Mouse (Mus musculus) heart, postnatal 0 days (tissue): ENCODE measurements at regions not wholly inside any gene's neighbourhood (a gene's known extent, or its start where the extent isn't known, plus 50 kb on each side); places are given as distances from the start of the nearest gene placed in this dataset.
A peak's percentile ranks its signal among the peaks of the same experiment; 100 is the strongest.

Experiments
- ATAC-seq: fragments of 200-750 bp; cut with Nextera tagmentation; 2 replicates; pipeline ENCODE4 v1.8.0; 2017; ENCODE audit warnings: low read depth, moderate number of reproducible peaks, moderate library complexity; ENCODE audit not compliant: insufficient read depth
- DNase-seq: peaks from one replicate; pipeline ENCODE4 v3.0.0-alpha.2; 2016; ENCODE audit warnings: low spot score
- H3K27ac ChIP-seq: fragments of 300-500 bp; sonication (generic); 2 replicates; pipeline ENCODE4 v1.5.1; 2014; ENCODE audit warnings: low read depth, mild to moderate bottlenecking
- H3K27me3 ChIP-seq: fragments of 300-500 bp; sonication (generic); 2 replicates; pipeline ENCODE4 v1.6.1; 2014; ENCODE audit warnings: low read length, mixed read lengths; ENCODE audit not compliant: control insufficient read depth, insufficient read depth
- H3K36me3 ChIP-seq: fragments of 300-500 bp; sonication (generic); replicated peaks from 2 replicates; pipeline ENCODE4 v1.6.1; 2014; ENCODE audit warnings: low read length, mixed read lengths; ENCODE audit not compliant: control insufficient read depth, insufficient read depth
- H3K4me1 ChIP-seq: fragments of 300-500 bp; sonication (generic); 2 replicates; pipeline ENCODE4 v1.6.1; 2014; ENCODE audit warnings: antibody characterized with exemption; ENCODE audit not compliant: control insufficient read depth, insufficient read depth
- H3K4me2 ChIP-seq: fragments of 300-500 bp; sonication (generic); 2 replicates; pipeline ENCODE4 v1.6.1; 2014; ENCODE audit warnings: low read depth, mild to moderate bottlenecking, low read length, moderate library complexity
- H3K4me3 ChIP-seq: fragments of 300-500 bp; sonication (generic); 2 replicates; pipeline ENCODE4 v1.5.1; 2014; ENCODE audit warnings: low read depth, low read length
- H3K9ac ChIP-seq: fragments of 300-500 bp; sonication (generic); replicated peaks from 2 replicates; pipeline ENCODE4 v1.6.1; 2014; ENCODE audit warnings: low read depth, low read length, mixed read lengths
- H3K9me3 ChIP-seq: fragments of 300-500 bp; sonication (generic); replicated peaks from 2 replicates; pipeline ENCODE4 v1.6.1; 2016; ENCODE audit warnings: low read length; ENCODE audit not compliant: control insufficient read depth
- CTCF ChIP-seq: IDR thresholded peaks from 2 replicates; pipeline ENCODE4 v1.5.1; 2016; ENCODE audit warnings: antibody characterized with exemption, control low read depth, low read depth
- EP300 ChIP-seq: IDR thresholded peaks from 2 replicates; pipeline ENCODE4 v1.6.1; 2016; ENCODE audit warnings: antibody characterized with exemption, low read depth
- WGBS: fragments of 180-500 bp; shearing (Covaris S2); extraction: QIAGEN DNeasy Blood & Tissue Kit; methylation state at CpG from one replicate; pipeline ENCODE4 v1.1.7; 2014; 5-methylcytosine and 5-hydroxymethylcytosine counted together

DNA sequence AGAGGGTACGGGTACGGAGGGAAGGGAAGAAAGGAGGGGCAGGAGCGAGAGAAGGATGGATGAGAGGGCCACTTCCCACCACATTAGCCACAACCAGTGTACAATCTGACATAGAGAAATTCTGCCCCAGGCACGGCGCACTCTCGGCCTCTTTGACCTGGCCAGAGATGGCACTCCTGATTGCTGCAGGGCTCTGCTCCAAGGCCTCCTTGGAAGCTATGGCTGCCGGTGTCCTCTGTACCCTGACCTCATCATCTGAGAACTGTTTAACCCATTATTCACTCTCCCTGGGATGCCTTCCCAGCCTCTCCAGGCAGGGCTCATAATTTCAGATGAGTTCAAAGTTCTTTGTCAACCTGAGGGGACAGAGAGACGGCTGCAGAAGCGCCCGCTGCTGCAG, 78.3 kb downstream of the 1700001O22Rik start:
- no peak for TF ChIP-seq CTCF
- TF ChIP-seq EP300: no peak
- Histone ChIP-seq H3K4me2 (peak overlapping the region; percentile 50), H3K4me1 (peaks cover 18% of the 10 kb centered on the region), H3K27me3 (no peaks in the 10 kb centered on the region), H3K4me3 (no peak overlapping the region), H3K27ac (no peak overlapping the region), H3K36me3 (no peaks in the 10 kb centered on the region), H3K9me3 (no peaks in the 10 kb centered on the region), H3K9ac (no peak overlapping the region)
- no peak for DNase-seq
- 53% methylated on average over 10 of the region's 10 CpGs for WGBS
- ATAC-seq: no peak

- H3K27me3 ChIP-seq: no peaks in the 10 kb centered on the region
- no peak overlapping the region for H3K4me3 ChIP-seq
- no peak overlapping the region for H3K9ac ChIP-seq
- H3K4me1 ChIP-seq: peaks cover 24% of the 10 kb centered on the region
- H3K9me3 ChIP-seq: no peaks in the 10 kb centered on the region
- no peak overlapping the region for H3K27ac ChIP-seq
- no peaks in the 10 kb centered on the region for H3K36me3 ChIP-seq
- H3K4me2 ChIP-seq: no peak overlapping the region
- no peak for TF ChIP-seq EP300
- no peak for TF ChIP-seq CTCF
- ATAC-seq: no peak
- DNase-seq: no peak
Measured at GRCm38 (mm10) chr2:30724521-30724920, 78.9 kb downstream of the 1700001O22Rik start.

DNA sequence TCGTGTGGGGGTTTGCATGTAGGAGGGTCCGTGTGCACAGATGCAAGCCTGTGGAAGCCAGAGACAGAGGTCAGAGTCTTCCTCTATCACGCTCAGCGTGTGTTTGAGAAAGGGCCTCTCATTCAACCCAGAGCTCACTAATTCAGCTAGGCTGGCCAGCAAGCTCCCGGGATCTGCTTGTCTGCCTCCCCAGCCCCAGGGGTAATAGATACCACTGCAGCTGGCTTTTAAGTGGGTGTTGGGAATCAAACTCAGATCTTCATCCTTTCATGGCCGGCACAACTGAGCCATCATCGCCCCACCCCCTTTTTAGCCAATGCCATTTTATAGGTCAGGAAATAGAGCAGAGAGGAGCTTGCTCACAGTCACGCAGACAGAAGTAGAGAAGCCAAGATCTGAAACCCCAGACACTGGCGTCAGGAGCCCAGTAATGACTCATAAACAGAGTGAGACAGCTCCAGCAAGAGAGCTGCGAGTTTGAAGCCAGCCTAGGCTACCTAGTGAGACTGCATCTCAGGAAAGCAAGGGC, 80.3 kb downstream of the 1700001O22Rik start:
- DNase-seq (no peak), ATAC-seq (no peak)
- no peak overlapping the region for H3K9ac ChIP-seq
- no peak overlapping the region for H3K4me3 ChIP-seq
- H3K9me3 ChIP-seq: no peaks in the 10 kb centered on the region
- H3K27me3 ChIP-seq: no peaks in the 10 kb centered on the region
- H3K36me3 ChIP-seq: no peaks in the 10 kb centered on the region
- TF ChIP-seq EP300 (no peak), CTCF (no peak)
- WGBS: 41% methylated on average over 10 of the region's 10 CpGs
- peaks cover 31% of the 10 kb centered on the region for H3K4me1 ChIP-seq
- peak overlapping the region; percentile 96 for H3K27ac ChIP-seq
- H3K4me2 ChIP-seq: no peak overlapping the region

- Histone ChIP-seq H3K27me3 (no peaks in the 10 kb centered on the region), H3K36me3 (no peaks in the 10 kb centered on the region), H3K4me1 (peaks cover 38% of the 10 kb centered on the region), H3K4me3 (no peak overlapping the region), H3K4me2 (no peak overlapping the region), H3K9me3 (no peaks in the 10 kb centered on the region), H3K9ac (no peak overlapping the region), H3K27ac (peak overlapping the region; percentile 96)
- ATAC-seq: no peak
- TF ChIP-seq EP300 (no peak), CTCF (no peak)
- 60% methylated on average over 7 of the region's 7 CpGs for WGBS
- DNase-seq: no peak
Measured at GRCm38 (mm10) chr2:30722263-30723050, 81.0 kb downstream of the 1700001O22Rik start.

DNA sequence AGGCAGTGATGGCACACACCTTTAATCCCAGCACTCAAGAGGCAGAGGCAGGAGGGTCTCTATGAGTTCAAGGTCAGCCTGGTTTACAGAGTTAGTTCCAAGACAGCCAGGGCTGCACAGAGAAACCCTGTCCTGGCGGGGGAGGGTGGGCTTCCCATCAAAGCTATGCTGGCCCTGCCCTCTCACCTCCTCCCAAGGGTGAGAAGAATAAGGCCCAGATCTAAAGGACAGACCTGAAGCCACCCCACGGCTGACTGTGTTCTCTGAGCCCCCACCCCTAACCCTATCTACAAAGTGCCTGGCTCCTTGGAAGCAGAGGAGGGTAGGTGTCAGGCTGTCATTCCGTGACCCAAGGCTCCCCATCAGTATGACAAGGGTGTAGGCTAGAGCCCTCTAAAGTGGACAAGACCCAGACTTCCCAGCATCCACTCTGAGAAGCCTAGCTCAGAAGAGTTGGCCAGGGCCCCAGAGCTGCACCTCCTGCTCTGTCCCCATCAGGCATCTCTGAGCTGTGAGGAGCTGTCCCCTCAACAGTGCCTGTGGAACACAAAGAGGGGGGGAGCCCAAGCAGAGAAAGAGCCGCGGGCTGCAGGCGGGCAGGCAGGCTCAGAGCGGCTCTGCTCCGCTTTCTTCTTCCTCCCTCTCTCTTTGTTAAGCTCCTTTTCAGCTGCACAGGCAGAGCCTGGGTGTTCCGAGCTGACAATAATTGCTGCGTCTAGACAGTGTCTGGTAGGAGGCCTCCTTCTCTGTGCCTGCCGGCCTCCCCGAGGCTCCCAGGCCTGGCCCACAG, 81.8 kb downstream of the 1700001O22Rik start:
- H3K9me3 ChIP-seq: no peaks in the 10 kb centered on the region
- DNase-seq (peak; percentile 57), ATAC-seq (peak; percentile 9; the same call in 1 of the 2 replicates)
- H3K4me1 ChIP-seq: peaks cover 46% of the 10 kb centered on the region
- no peaks in the 10 kb centered on the region for H3K36me3 ChIP-seq
- H3K27me3 ChIP-seq: no peaks in the 10 kb centered on the region
- peak overlapping the region; percentile 96 for H3K27ac ChIP-seq
- no peak for TF ChIP-seq CTCF
- no peak for TF ChIP-seq EP300
- no peak overlapping the region for H3K4me3 ChIP-seq
- H3K9ac ChIP-seq: no peak overlapping the region
- no peak overlapping the region for H3K4me2 ChIP-seq
- 21% methylated on average over 12 of the region's 12 CpGs for WGBS
